Mouse (Mus musculus) liver, embryonic 15.5 days (tissue): ENCODE results near the gene Pcbp2. TPM values are rescaled to one million over a fixed set of nuclear protein-coding genes. Genes with fewer than 3 reads are reported as not detected.

Experiments used
- ATAC-seq: fragments of 200-750 bp; cut with Nextera tagmentation; 2 replicates; pipeline ENCODE4 v1.8.0; 2017; ENCODE audit warnings: moderate number of reproducible peaks, mild to moderate bottlenecking, moderate library complexity; ENCODE audit not compliant: insufficient read depth
- H3K27ac ChIP-seq: fragments of 300-500 bp; sonication (generic); replicated peaks from 2 replicates; pipeline ENCODE4 v1.5.1; 2015; ENCODE audit warnings: mild to moderate bottlenecking, inconsistent platforms
- H3K27me3 ChIP-seq: fragments of 300-500 bp; sonication (generic); 2 replicates; pipeline ENCODE4 v1.6.1; 2015; ENCODE audit warnings: mild to moderate bottlenecking, inconsistent platforms
- H3K36me3 ChIP-seq: fragments of 300-500 bp; sonication (generic); replicated peaks from 2 replicates; pipeline ENCODE4 v1.6.1; 2015; ENCODE audit warnings: moderate library complexity, mild to moderate bottlenecking, inconsistent platforms
- H3K4me1 ChIP-seq: fragments of 300-500 bp; sonication (generic); replicated peaks from 2 replicates; pipeline ENCODE4 v1.6.1; 2015; ENCODE audit warnings: inconsistent platforms
- H3K4me2 ChIP-seq: fragments of 300-500 bp; sonication (generic); 2 replicates; pipeline ENCODE4 v1.6.1; 2015; ENCODE audit warnings: moderate library complexity, mild to moderate bottlenecking, inconsistent platforms
- H3K4me3 ChIP-seq: fragments of 300-500 bp; sonication (generic); replicated peaks from 2 replicates; pipeline ENCODE4 v1.5.1; 2015; ENCODE audit warnings: mild to moderate bottlenecking, inconsistent platforms
- H3K9ac ChIP-seq: fragments of 300-500 bp; sonication (generic); 2 replicates; pipeline ENCODE4 v1.6.1; 2015; ENCODE audit warnings: moderate library complexity, mild to moderate bottlenecking, inconsistent platforms
- H3K9me3 ChIP-seq: fragments of 300-500 bp; sonication (generic); replicated peaks from 2 replicates; pipeline ENCODE4 v1.6.1; 2016; ENCODE audit warnings: inconsistent platforms
- WGBS: fragments of 180-500 bp; shearing (Covaris S2); methylation state at CpG from one replicate; pipeline ENCODE4 v1.1.7; 2015; ENCODE audit warnings: mixed read lengths; ENCODE audit not compliant: insufficient replicate concordance; 5-methylcytosine and 5-hydroxymethylcytosine counted together
- polyA plus RNA-seq: library from polyadenylated mRNA; unstranded; fragments of >200 nt; fragmentation: Nextera tagmentation; extraction: Ambion mirVana; gene quantifications from 2 replicates; pipeline ENCODE4 v1.2.1, GENCODE M21; 2015

Gene Pcbp2
- polyA plus RNA-seq, 1 experiment from 2014 or later, result 64.1 TPM

DNA sequence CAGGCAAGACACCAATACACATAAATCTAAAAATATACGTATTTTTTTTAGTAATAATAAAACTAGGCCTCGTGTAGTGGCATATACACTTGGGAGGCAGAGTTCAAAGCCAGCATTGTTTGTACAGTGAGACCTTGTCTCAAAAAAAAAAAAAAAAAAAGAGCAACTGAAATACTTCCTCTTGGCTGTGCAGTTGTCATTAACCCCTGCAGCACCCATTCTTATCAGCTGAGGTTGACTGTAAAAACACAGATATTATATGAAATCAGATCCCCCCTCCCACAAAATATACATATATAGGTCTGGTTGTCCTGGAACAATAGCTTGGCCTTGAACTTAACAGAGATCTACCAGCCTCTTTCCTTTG lies 36.1 kb downstream of the Pcbp2 start:
- 25% methylated on average over 2 of the region's 2 CpGs for WGBS
- no peak for ATAC-seq
- Histone ChIP-seq H3K36me3 (peaks cover 38% of the 10 kb centered on the region), H3K9ac (no peak overlapping the region), H3K4me1 (peaks cover 50% of the 10 kb centered on the region), H3K4me3 (no peak overlapping the region), H3K9me3 (no peaks in the 10 kb centered on the region), H3K4me2 (no peak overlapping the region), H3K27me3 (peaks cover 19% of the 10 kb centered on the region), H3K27ac (no peak overlapping the region)

DNA sequence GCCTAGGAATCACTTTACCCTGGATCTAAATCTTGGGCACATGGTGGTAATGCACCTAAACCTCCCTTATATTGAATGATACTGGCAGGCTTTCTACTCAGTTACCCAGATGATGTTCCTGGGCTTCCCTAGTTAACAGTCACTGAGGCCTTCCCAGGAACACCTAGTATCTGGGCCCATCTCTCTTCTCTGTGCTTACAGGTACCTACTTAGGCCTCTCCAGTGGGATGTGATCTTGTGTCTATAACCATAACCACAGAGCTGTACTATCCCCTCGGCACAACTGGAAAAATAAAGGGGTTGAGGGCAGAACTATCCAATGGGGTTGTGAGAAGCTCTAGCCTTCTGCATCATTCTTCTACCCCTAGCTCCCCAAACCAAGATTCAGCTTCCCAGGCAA lies 36.5 kb downstream of the Pcbp2 start:
- H3K27me3 ChIP-seq, result peaks cover 23% of the 10 kb centered on the region
- H3K27ac ChIP-seq, result no peak overlapping the region
- peaks cover 47% of the 10 kb centered on the region for H3K4me1 ChIP-seq
- H3K4me2 ChIP-seq, result no peak overlapping the region
- no peaks in the 10 kb centered on the region for H3K9me3 ChIP-seq
- peaks cover 34% of the 10 kb centered on the region for H3K36me3 ChIP-seq
- no peak for ATAC-seq
- H3K9ac ChIP-seq, result no peak overlapping the region
- 48% methylated on average over 1 of the region's 1 CpGs for WGBS
- H3K4me3 ChIP-seq, result no peak overlapping the region

DNA sequence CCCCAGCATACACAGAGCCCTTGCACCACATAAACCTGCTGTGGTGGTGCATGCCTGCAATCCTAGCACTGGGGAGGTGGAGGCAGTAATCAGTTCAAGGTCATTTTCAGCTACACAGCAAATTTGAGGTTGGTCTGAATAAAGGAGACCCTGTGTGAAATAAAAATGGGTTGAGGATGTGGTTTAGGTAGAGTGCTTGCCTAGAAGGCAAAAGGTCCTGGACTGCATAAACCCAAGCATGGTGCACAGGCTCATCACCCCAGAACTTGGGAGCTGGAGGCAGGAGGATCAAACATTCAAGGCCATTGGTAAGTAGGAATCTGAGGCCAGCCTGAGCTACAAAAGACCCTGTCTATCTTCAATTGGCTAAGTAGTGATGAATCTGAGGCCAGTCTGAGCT lies 37.2 kb downstream of the Pcbp2 start:
- no peak overlapping the region for H3K9ac ChIP-seq
- H3K4me2 ChIP-seq, result no peak overlapping the region
- H3K4me3 ChIP-seq, result no peak overlapping the region
- H3K36me3 ChIP-seq, result peaks cover 27% of the 10 kb centered on the region
- H3K27me3 ChIP-seq, result peaks cover 29% of the 10 kb centered on the region
- peaks cover 40% of the 10 kb centered on the region for H3K4me1 ChIP-seq
- no peaks in the 10 kb centered on the region for H3K9me3 ChIP-seq
- H3K27ac ChIP-seq, result no peak overlapping the region
- no peak for ATAC-seq

DNA sequence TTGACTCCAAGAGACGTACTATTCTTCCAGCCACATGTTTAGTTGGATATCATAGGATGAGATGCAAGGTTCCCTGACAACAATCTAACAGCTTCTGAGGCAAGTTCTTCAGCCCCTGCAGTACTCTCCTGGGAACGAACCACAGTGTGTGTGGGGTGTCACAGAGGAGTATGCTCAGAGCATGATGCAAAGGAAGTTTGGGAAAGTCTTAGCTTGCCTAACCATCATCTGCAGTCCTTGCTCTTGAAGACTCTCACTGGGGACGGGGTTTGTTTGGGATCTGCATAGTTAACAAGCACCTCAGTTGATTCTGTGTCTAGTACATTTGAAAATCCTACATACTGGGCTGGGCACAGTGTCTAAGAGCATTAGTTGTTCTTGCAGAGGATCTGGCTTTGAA lies 38.0 kb downstream of the Pcbp2 start:
- Histone ChIP-seq H3K27ac (no peak overlapping the region), H3K27me3 (peaks cover 29% of the 10 kb centered on the region), H3K4me3 (no peak overlapping the region), H3K9ac (no peak overlapping the region), H3K4me1 (peaks cover 34% of the 10 kb centered on the region), H3K9me3 (no peaks in the 10 kb centered on the region), H3K36me3 (peaks cover 19% of the 10 kb centered on the region), H3K4me2 (no peak overlapping the region)
- ATAC-seq, result no peak
- WGBS, result 58% methylated on average over 3 of the region's 3 CpGs

DNA sequence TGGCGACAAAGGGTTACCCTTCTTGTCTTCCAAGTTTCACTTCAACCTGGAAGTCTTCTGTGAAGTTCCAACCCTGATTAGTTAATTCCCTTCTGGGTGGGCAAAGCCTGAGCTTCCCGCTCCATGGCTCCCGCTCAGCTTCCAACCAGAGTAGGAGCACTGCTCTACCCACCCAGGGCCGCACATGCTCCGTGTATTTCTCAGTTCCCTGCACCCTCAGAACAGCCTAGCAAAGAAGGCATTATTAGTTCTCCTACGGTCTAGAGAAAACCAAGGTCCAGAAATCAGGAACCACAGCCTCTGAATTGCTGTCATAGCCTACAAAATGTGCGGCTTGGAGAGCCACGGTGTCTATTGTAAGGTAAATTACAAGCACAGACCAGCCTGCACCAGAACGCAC lies 39.8 kb downstream of the Pcbp2 start:
- H3K4me2 ChIP-seq, result peak overlapping the region; percentile 96
- peaks cover 2% of the 10 kb centered on the region; the same call in 1 of the 2 replicates for H3K36me3 ChIP-seq
- H3K4me1 ChIP-seq, result peaks cover 34% of the 10 kb centered on the region
- ATAC-seq, result peak; percentile 17
- H3K27me3 ChIP-seq, result peaks cover 29% of the 10 kb centered on the region
- H3K9me3 ChIP-seq, result no peaks in the 10 kb centered on the region
- H3K4me3 ChIP-seq, result peak overlapping the region; percentile 63
- H3K9ac ChIP-seq, result peak overlapping the region; percentile 47
- no peak overlapping the region for H3K27ac ChIP-seq
- 18% methylated on average over 9 of the region's 9 CpGs for whole genome bisulfite sequencing

DNA sequence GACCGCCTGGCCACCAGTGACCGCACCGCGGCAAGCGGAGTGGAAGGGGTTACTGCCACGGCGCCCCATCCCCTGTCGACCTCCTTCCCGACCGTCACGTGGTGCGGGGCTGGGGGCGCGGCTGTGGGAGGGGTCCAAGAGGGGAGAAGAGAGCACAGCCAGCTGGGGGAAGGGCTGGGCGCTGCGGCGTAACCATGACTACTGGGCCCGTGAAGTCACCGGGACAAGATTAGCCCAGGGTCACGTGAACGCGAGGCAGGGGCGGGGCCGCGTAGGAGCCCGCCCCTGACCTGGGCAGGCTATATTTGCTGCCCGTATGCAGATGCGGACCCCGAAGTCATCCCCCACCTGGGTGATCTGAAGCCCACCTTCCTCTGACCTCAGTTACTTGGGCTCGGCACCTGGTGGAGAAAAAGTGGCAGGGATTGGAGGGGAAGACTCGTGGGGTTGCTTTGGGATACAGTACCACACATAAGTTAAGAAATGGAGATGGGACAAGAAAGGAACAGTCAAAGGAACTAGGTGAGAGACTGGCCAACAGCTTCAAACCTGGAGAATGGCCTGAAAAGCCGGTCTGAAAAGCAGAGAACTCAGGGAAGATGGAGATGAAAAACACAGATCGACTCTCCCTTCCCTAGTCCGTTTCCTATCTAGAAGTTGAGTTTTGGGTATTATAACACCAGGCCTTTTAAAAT lies 40.4 kb downstream of the Pcbp2 start:
- peak overlapping the region; percentile 63 for H3K4me3 ChIP-seq
- H3K36me3 ChIP-seq, result no peaks in the 10 kb centered on the region
- H3K27me3 ChIP-seq, result peaks cover 35% of the 10 kb centered on the region
- peak overlapping the region; percentile 47 for H3K9ac ChIP-seq
- peaks cover 28% of the 10 kb centered on the region for H3K4me1 ChIP-seq
- peak overlapping the region; percentile 96 for H3K4me2 ChIP-seq
- no peak overlapping the region for H3K27ac ChIP-seq
- WGBS, result 5% methylated on average over 34 of the region's 34 CpGs
- ATAC-seq, result peak; percentile 79
- no peaks in the 10 kb centered on the region for H3K9me3 ChIP-seq

DNA sequence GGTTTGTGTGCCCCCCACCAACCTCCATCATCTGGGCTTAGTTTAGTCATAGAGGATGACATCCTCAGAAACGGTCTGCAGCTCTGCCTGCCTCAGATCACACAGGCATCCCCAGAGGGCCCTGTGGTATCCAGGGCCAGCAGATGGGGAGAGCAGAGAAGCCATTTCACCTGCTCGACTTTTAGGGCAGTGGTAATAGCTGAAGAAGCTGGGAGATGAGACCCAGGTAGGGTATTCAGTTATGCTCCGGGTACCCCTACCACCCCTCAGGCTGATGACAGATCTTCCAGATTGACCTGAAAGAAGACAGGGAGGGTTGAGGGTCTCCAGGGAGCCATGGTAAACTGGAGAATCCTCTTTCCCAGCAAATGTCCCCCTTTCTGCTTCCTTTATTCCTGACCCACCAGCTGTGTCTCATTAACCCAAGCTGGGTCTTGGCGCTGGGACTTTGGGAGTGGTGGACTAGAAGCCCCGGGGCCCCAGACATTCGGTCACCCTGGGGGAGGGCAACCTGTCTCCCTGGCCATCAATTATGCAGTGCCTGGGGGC lies 41.0 kb downstream of the Pcbp2 start:
- Histone ChIP-seq H3K27me3 (peaks cover 41% of the 10 kb centered on the region), H3K4me3 (no peak overlapping the region), H3K27ac (no peak overlapping the region), H3K9ac (no peak overlapping the region), H3K4me2 (peak overlapping the region; percentile 96; the same call in 1 of the 2 replicates), H3K9me3 (no peaks in the 10 kb centered on the region), H3K36me3 (no peaks in the 10 kb centered on the region), H3K4me1 (peaks cover 29% of the 10 kb centered on the region)
- 36% methylated on average over 6 of the region's 6 CpGs for WGBS
- no peak for ATAC-seq

DNA sequence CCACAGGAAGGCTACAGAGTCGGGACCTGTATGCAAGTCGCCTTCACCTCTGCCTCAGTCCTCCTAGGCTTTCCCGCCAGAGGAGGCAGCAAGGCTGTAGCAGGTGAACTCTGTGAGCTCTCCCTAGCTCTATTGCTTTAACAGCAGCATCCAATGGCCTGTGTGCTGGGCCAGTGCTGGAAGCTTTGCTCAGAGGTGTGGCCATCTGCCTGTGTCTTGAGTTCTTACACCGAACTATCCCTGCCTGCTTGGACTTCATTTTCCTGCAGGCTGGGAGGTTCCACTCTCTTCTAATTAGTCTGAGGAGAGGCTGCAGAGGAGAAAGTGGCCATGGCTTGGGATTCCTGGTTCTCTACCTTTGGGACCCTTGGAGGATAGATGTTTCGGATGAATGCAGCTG lies 41.7 kb downstream of the Pcbp2 start:
- no peak for ATAC-seq
- Histone ChIP-seq H3K36me3 (no peaks in the 10 kb centered on the region), H3K9ac (no peak overlapping the region), H3K4me1 (peaks cover 30% of the 10 kb centered on the region), H3K27me3 (peaks cover 45% of the 10 kb centered on the region), H3K27ac (no peak overlapping the region), H3K4me3 (no peak overlapping the region), H3K4me2 (no peak overlapping the region), H3K9me3 (no peaks in the 10 kb centered on the region)
- 53% methylated on average over 5 of the region's 5 CpGs for WGBS

DNA sequence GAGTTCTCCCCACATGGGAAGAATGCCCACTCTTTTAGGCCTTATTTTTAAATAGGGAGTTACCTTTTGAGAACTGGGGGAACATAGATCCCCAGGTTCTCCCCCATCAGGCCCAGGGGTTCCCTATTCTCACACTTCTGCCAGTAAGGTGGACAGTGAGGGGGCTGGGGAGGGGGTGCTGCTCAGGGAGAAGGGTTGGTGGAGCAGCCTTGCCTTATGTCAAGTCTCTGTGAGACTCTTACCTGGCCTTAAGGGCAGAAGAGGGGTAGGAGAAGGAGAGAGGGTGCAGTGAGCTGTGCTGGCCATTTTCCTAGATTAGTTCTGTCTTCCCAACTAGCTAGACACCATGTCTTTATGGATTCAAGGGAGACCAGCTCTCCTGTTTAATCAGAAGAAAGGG lies 42.1 kb downstream of the Pcbp2 start:
- no peak for ATAC-seq
- Histone ChIP-seq H3K36me3 (no peaks in the 10 kb centered on the region), H3K9ac (no peak overlapping the region), H3K9me3 (no peaks in the 10 kb centered on the region), H3K4me2 (no peak overlapping the region), H3K4me1 (peaks cover 34% of the 10 kb centered on the region), H3K27me3 (peaks cover 45% of the 10 kb centered on the region), H3K27ac (no peak overlapping the region), H3K4me3 (no peak overlapping the region)

DNA sequence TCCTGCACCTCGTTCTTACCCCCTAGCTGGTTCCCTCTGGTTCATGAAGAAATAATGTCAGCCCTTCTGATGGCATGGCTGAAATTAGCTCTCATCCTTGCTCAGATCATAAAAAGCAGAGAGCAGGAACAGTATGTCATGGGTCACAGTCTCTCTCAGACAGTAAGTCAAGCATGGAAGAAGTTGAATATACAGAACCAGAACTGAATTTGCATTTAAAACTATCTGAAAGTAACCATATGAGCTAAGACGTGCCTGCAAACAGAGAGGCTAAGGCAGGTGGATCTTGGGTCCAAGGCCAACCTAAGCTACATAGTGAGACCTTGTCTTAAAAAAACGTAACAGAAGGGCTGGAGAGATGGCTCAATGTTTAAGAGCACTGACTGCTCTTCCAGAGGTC lies 42.7 kb downstream of the Pcbp2 start:
- Histone ChIP-seq H3K4me2 (no peak overlapping the region), H3K36me3 (no peaks in the 10 kb centered on the region), H3K9ac (no peak overlapping the region), H3K9me3 (no peaks in the 10 kb centered on the region), H3K4me1 (peaks cover 36% of the 10 kb centered on the region), H3K27ac (no peak overlapping the region), H3K4me3 (no peak overlapping the region), H3K27me3 (peaks cover 45% of the 10 kb centered on the region)
- 42% methylated on average over 3 of the region's 3 CpGs for WGBS
- no peak for ATAC-seq

DNA sequence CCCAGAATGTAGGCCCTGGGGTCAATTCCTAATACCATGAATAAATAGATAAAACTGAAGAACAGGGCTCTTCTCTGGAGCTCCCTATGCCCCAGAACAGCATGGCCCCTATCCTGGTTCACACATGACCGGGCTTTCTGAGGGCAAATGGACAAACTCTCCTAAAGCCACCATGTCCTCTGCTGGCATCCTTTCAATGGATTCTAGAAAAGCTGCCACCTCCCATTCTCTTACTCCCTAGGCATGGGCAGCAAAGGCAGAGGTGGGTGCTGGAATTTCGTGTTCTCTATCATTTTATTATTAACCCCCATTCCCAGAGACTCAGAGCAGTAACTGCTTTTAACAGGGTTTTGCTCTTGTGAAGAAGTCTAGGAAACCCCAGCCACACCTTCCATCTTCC lies 44.9 kb downstream of the Pcbp2 start:
- H3K4me2 ChIP-seq, result no peak overlapping the region
- 65% methylated on average over 2 of the region's 2 CpGs for WGBS
- no peak overlapping the region for H3K4me3 ChIP-seq
- H3K27ac ChIP-seq, result no peak overlapping the region
- H3K9me3 ChIP-seq, result no peaks in the 10 kb centered on the region
- peaks cover 46% of the 10 kb centered on the region for H3K4me1 ChIP-seq
- H3K9ac ChIP-seq, result no peak overlapping the region
- peaks cover 38% of the 10 kb centered on the region for H3K27me3 ChIP-seq
- ATAC-seq, result no peak
- no peaks in the 10 kb centered on the region for H3K36me3 ChIP-seq

DNA sequence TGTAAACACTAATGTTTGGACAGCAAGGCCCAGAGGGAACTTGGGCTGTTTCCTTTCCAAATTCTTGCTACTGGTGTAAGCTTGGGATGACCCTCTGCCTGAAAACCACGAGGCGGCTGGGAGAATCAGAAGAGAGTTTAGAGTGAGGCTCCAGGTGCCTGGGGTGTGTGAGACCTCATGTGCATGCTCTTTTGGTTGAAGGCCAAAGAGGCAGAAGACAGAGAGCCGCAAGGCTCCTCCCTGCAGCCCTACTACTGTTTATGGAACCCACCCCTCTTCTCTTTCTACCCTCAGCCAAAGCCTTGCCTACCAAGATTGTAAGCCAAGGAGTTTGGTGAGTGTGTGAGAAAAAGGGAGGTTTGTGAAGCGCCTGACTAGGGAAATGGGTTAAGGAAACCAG lies 45.5 kb downstream of the Pcbp2 start:
- ATAC-seq, result no peak
- Histone ChIP-seq H3K36me3 (peaks cover 1% of the 10 kb centered on the region; the same call in 1 of the 2 replicates), H3K4me1 (peaks cover 46% of the 10 kb centered on the region), H3K27me3 (peaks cover 32% of the 10 kb centered on the region), H3K9ac (no peak overlapping the region), H3K9me3 (no peaks in the 10 kb centered on the region), H3K4me2 (peak overlapping the region; percentile 100), H3K27ac (no peak overlapping the region), H3K4me3 (peak overlapping the region; percentile 87)
- 72% methylated on average over 4 of the region's 4 CpGs for WGBS
